Mouse (Mus musculus): ENCODE data around the gene Unc50. TPM values are rescaled to one million over a fixed set of nuclear protein-coding genes. Genes with fewer than 3 reads are reported as not detected.

The Unc50 gene
- polyA plus RNA-seq, 1 experiment from 2014 or later, result 82.5 TPM

- no peak for ATAC-seq (replicated peaks; ENCODE audit: insufficient number of reproducible peaks, low FRiP score, low TSS enrichment)
Observed at GRCm38 (mm10) chr1:37486994-37487393, 57.1 kb downstream of the Unc50 start.

GRCm38 (mm10) chr1:37488531-37488930, 58.6 kb downstream of the Unc50 start:
- no peak for ATAC-seq (replicated peaks; ENCODE audit: insufficient number of reproducible peaks, low FRiP score, low TSS enrichment)
- WGBS (ENCODE audit: insufficient replicate concordance), result 77% methylated on average over 12 of the region's 12 CpGs
- no peaks in the 10 kb centered on the region for H3K27me3 ChIP-seq (ENCODE audit: control insufficient read depth, insufficient read depth, low read length)
- H3K9ac ChIP-seq (ENCODE audit: low read depth, low read length), result no peak overlapping the region
- no peaks in the 10 kb centered on the region for H3K9me3 ChIP-seq (replicated peaks; ENCODE audit: control insufficient read depth, low read length)
- H3K4me2 ChIP-seq, result no peak overlapping the region
- no peaks in the 10 kb centered on the region for H3K36me3 ChIP-seq (ENCODE audit: control insufficient read depth, insufficient read depth, low read length)
- no peak overlapping the region for H3K27ac ChIP-seq (ENCODE audit: low read depth, low read length)
- H3K4me1 ChIP-seq (ENCODE audit: control insufficient read depth, insufficient read depth, low read length), result 0 out of 2 replicates have a peak, but pooled peaks cover 2% of the 10 kb centered on the region
- no peak overlapping the region for H3K4me3 ChIP-seq (ENCODE audit: low read depth, low read length)

More at GRCm38 (mm10) chr1:37486994-37487393, 57.1 kb downstream of the Unc50 start:
- Histone ChIP-seq H3K4me3 (ENCODE audit: low read depth, low read length) (no peak overlapping the region), H3K9ac (ENCODE audit: low read depth, low read length) (no peak overlapping the region), H3K27ac (ENCODE audit: low read depth, low read length) (no peak overlapping the region), H3K4me2 (no peak overlapping the region), H3K4me1 (ENCODE audit: control insufficient read depth, insufficient read depth, low read length) (0 out of 2 replicates have a peak, but pooled peaks cover 2% of the 10 kb centered on the region), H3K9me3 (replicated peaks; ENCODE audit: control insufficient read depth, low read length) (no peaks in the 10 kb centered on the region), H3K36me3 (ENCODE audit: control insufficient read depth, insufficient read depth, low read length) (no peaks in the 10 kb centered on the region), H3K27me3 (ENCODE audit: control insufficient read depth, insufficient read depth, low read length) (no peaks in the 10 kb centered on the region)
- 74% methylated on average over 3 of the region's 3 CpGs for WGBS (ENCODE audit: insufficient replicate concordance)

Other genes starting within 250 kb of the Unc50 start
- gene Cnga3, start 215.7 kb upstream of the Unc50 start, polyA plus RNA-seq (2014; fragmentation: Nextera tagmentation; extraction: Ambion mirVana), result not detected in 2 replicates
- gene Inpp4a, start 130.3 kb upstream of the Unc50 start, polyA plus RNA-seq (2014; fragmentation: Nextera tagmentation; extraction: Ambion mirVana), result 12.7 and 13.3 TPM in 2 replicates
- 84.2 and 86.8 TPM in 2 replicates for gene Coa5, start within 50 bp of the Unc50 start, polyA plus RNA-seq (2014; fragmentation: Nextera tagmentation; extraction: Ambion mirVana)
- 3.0 and 3.3 TPM in 2 replicates for gene Mgat4a, start 110.9 kb downstream of the Unc50 start, polyA plus RNA-seq (2014; fragmentation: Nextera tagmentation; extraction: Ambion mirVana)